Mouse (Mus musculus) embryonic facial prominence, embryonic 14.5 days (tissue): ENCODE results near the gene Emilin2. TPM values are rescaled to one million over a fixed set of nuclear protein-coding genes. Genes with fewer than 3 reads are reported as not detected.

ENCODE experiments used
- ATAC-seq: fragments of 200-750 bp; cut with Nextera tagmentation; 2 replicates; pipeline ENCODE4 v1.8.0; 2017; ENCODE audit warnings: low read depth, moderate number of reproducible peaks, moderate TSS enrichment
- DNase-seq: peaks from one replicate; pipeline ENCODE4 v3.0.0-alpha.2; 2015; ENCODE audit warnings: low spot score
- H3K27ac ChIP-seq: fragments of 300-500 bp; sonication (generic); replicated peaks from 2 replicates; pipeline ENCODE4 v1.5.1; 2014; ENCODE audit warnings: low read depth, mild to moderate bottlenecking, low read length, moderate library complexity
- H3K27me3 ChIP-seq: fragments of 300-500 bp; sonication (generic); replicated peaks from 2 replicates; pipeline ENCODE4 v1.6.1; 2014; ENCODE audit warnings: low read length; ENCODE audit not compliant: control insufficient read depth, insufficient read depth
- H3K36me3 ChIP-seq: fragments of 300-500 bp; sonication (generic); 2 replicates; pipeline ENCODE4 v1.6.1; 2014; ENCODE audit warnings: low read length, mixed read lengths; ENCODE audit not compliant: control insufficient read depth, insufficient read depth
- H3K4me1 ChIP-seq: fragments of 300-500 bp; sonication (generic); 2 replicates; pipeline ENCODE4 v1.6.1; 2014; ENCODE audit warnings: antibody characterized with exemption, low read length; ENCODE audit not compliant: control insufficient read depth, insufficient read depth
- H3K4me2 ChIP-seq: fragments of 300-500 bp; sonication (generic); 2 replicates; pipeline ENCODE4 v1.6.1; 2014; ENCODE audit warnings: low read depth, mild to moderate bottlenecking, low read length, moderate library complexity, mixed read lengths
- H3K4me3 ChIP-seq: fragments of 300-500 bp; sonication (generic); 2 replicates; pipeline ENCODE4 v1.5.1; 2014; ENCODE audit warnings: low read depth, mild to moderate bottlenecking, low read length
- H3K9ac ChIP-seq: fragments of 300-500 bp; sonication (generic); 2 replicates; pipeline ENCODE4 v1.6.1; 2014; ENCODE audit warnings: low read depth, mild to moderate bottlenecking, low read length, moderate library complexity, mixed read lengths
- H3K9me3 ChIP-seq: fragments of 300-500 bp; sonication (generic); 2 replicates; pipeline ENCODE4 v1.6.1; 2016; ENCODE audit warnings: low read length; ENCODE audit not compliant: control insufficient read depth
- WGBS: fragments of 180-500 bp; shearing (Covaris S2); extraction: QIAGEN DNeasy Blood & Tissue Kit; methylation state at CpG from one replicate; pipeline ENCODE4 v1.1.7; 2014; 5-methylcytosine and 5-hydroxymethylcytosine counted together
- polyA plus RNA-seq: library from polyadenylated mRNA; unstranded; fragments of >200 nt; fragmentation: Nextera tagmentation; extraction: Ambion mirVana; gene quantifications from 2 replicates; pipeline ENCODE4 v1.2.1, GENCODE M21; 2014

Gene Emilin2
- polyA plus RNA-seq, 1 experiment from 2014 or later = 24.5 TPM

GRCm38 (mm10) chr17:71307251-71307790, 4.5 kb downstream of the Emilin2 start:
- DNase-seq (no peak), ATAC-seq (no peak)
- Histone ChIP-seq H3K9me3 (no peaks in the 10 kb centered on the region), H3K4me1 (peaks cover 8% of the 10 kb centered on the region; the same call in 1 of the 2 replicates), H3K4me2 (no peak overlapping the region), H3K27me3 (peaks cover 12% of the 10 kb centered on the region), H3K36me3 (no peaks in the 10 kb centered on the region), H3K4me3 (no peak overlapping the region), H3K9ac (no peak overlapping the region), H3K27ac (no peak overlapping the region)
- 86% methylated on average over 10 of the region's 10 CpGs for WGBS

- peaks cover 12% of the 10 kb centered on the region for H3K27me3 ChIP-seq
- H3K9me3 ChIP-seq = no peaks in the 10 kb centered on the region
- H3K9ac ChIP-seq = no peak overlapping the region
- DNase-seq (no peak), ATAC-seq (no peak)
- H3K4me1 ChIP-seq = peaks cover 10% of the 10 kb centered on the region
- H3K36me3 ChIP-seq = no peaks in the 10 kb centered on the region
- WGBS = 79% methylated on average over 4 of the region's 4 CpGs
- H3K4me2 ChIP-seq = no peak overlapping the region
- H3K27ac ChIP-seq = no peak overlapping the region
- no peak overlapping the region for H3K4me3 ChIP-seq
These were observed 5.1 kb downstream of the Emilin2 start for GRCm38 (mm10) chr17:71306716-71307115.

DNA sequence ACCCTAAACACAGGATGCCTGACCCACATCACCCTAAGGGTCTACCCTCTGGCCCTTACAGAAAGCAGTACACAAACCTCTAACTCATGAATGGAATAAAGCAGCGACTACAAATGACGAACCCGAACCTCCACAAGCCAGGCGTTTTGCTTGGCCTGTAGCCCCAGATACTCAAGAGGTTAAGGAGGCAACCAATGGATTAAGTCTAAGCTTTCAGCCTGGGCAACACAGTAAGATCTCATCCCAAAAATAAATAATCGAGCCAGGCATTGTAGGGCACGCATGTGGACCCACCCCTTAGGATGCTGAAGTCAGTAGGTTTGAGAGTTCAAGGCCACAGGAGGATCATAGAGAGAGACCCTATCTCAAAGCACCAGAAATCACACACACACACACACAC, 5.7 kb downstream of the Emilin2 start:
- ATAC-seq = no peak
- H3K9me3 ChIP-seq = no peaks in the 10 kb centered on the region
- 76% methylated on average over 6 of the region's 6 CpGs for WGBS
- H3K9ac ChIP-seq = no peak overlapping the region
- no peak overlapping the region for H3K4me3 ChIP-seq
- H3K27ac ChIP-seq = no peak overlapping the region
- no peak overlapping the region for H3K4me2 ChIP-seq
- no peak for DNase-seq
- no peaks in the 10 kb centered on the region for H3K36me3 ChIP-seq
- H3K4me1 ChIP-seq = peaks cover 7% of the 10 kb centered on the region
- H3K27me3 ChIP-seq = peaks cover 6% of the 10 kb centered on the region

DNA sequence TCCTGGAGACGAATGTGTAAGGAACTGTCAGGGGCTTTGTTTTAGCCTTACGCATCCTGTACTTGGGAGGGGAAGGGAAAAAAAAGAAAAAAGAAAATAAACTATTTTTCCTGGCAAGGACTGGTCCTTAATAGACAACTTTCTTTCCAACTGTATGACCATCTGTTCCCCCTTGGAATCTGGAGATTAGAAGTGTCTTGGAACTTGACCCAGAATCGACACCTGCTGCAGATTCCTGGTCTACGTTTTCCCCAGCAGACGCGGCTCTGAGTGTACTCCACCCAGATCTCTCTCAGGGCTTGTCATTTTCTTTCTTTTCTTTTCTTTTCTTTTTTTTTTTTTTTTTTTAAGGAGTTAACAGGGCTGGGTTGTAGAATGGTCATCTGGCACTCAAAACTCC, 8.3 kb downstream of the Emilin2 start:
- H3K4me2 ChIP-seq = no peak overlapping the region
- DNase-seq = peak; percentile 81
- H3K4me1 ChIP-seq = peaks cover 3% of the 10 kb centered on the region; the same call in 1 of the 2 replicates
- no peaks in the 10 kb centered on the region for H3K36me3 ChIP-seq
- H3K27ac ChIP-seq = no peak overlapping the region
- 0 out of 2 replicates have a peak, but pooled peaks cover 3% of the 10 kb centered on the region for H3K27me3 ChIP-seq
- no peaks in the 10 kb centered on the region for H3K9me3 ChIP-seq
- H3K9ac ChIP-seq = no peak overlapping the region
- no peak overlapping the region for H3K4me3 ChIP-seq
- 43% methylated on average over 6 of the region's 6 CpGs for WGBS
- ATAC-seq = peak; percentile 79; the same call in 1 of the 2 replicates

DNA sequence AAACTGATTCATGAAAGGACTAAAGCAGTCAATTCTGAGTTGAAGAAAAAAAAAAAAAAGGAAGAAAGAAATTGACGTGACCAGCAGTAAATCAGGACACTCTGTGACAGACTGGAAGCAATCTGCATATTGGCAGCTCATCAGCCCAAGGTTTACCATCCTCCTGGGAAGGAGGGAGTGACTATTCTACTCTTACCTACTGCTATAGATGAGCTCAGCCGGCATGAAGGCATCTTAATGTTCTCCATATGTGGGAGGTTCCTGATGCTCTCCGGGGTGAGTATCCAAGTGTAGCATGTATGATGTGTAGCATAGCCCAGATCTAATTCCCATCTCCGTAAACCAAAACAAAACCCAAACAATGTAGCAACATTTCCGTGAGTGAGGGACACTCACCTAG, 10.4 kb downstream of the Emilin2 start:
- Histone ChIP-seq H3K4me1 (peaks cover 3% of the 10 kb centered on the region; the same call in 1 of the 2 replicates), H3K4me2 (no peak overlapping the region), H3K36me3 (no peaks in the 10 kb centered on the region), H3K9me3 (no peaks in the 10 kb centered on the region), H3K27me3 (no peaks in the 10 kb centered on the region), H3K9ac (no peak overlapping the region), H3K27ac (no peak overlapping the region), H3K4me3 (no peak overlapping the region)
- DNase-seq (peak; percentile 69), ATAC-seq (0 out of 2 replicates have a peak, but pooled peaks have one; percentile 34)
- 41% methylated on average over 5 of the region's 5 CpGs for WGBS

GRCm38 (mm10) chr17:71300338-71300737, 11.4 kb downstream of the Emilin2 start:
- 87% methylated on average over 2 of the region's 2 CpGs for WGBS
- ATAC-seq = no peak

GRCm38 (mm10) chr17:71299879-71300278, 11.9 kb downstream of the Emilin2 start:
- Histone ChIP-seq H3K27me3 (no peaks in the 10 kb centered on the region), H3K4me3 (no peak overlapping the region), H3K9ac (no peak overlapping the region), H3K27ac (no peak overlapping the region), H3K9me3 (no peaks in the 10 kb centered on the region), H3K36me3 (no peaks in the 10 kb centered on the region), H3K4me1 (peaks cover 3% of the 10 kb centered on the region; the same call in 1 of the 2 replicates), H3K4me2 (no peak overlapping the region)
- DNase-seq (no peak), ATAC-seq (no peak)
- 82% methylated on average over 4 of the region's 4 CpGs for WGBS

More at GRCm38 (mm10) chr17:71300338-71300737, 11.4 kb downstream of the Emilin2 start:
- Histone ChIP-seq H3K36me3 (no peaks in the 10 kb centered on the region), H3K27ac (no peak overlapping the region), H3K9ac (no peak overlapping the region), H3K27me3 (no peaks in the 10 kb centered on the region), H3K9me3 (no peaks in the 10 kb centered on the region), H3K4me1 (peaks cover 3% of the 10 kb centered on the region; the same call in 1 of the 2 replicates), H3K4me2 (no peak overlapping the region), H3K4me3 (no peak overlapping the region)
- DNase-seq = peak; percentile 29

DNA sequence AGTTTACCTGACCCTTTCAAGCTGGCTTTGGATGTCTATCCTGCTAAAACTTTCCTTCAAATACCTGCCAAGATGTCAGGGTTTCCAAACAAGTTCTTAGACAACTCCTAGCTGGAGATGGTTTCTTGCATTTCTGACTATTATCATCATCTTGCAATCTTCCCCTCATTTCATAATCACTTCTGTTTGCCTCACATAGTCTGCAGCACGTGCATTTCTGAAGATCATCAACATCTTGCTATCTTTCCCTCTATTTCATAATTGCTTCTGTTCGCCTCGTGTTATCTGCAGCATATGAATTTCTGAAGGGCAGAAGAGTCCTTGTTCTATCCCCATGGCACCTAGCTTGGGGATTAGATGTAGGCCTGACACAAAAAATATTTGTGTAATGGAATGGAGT, 17.2 kb downstream of the Emilin2 start:
- WGBS = 82% methylated on average over 3 of the region's 3 CpGs
- no peak for ATAC-seq
- no peaks in the 10 kb centered on the region for H3K9me3 ChIP-seq

GRCm38 (mm10) chr17:71292897-71293296, 18.9 kb downstream of the Emilin2 start:
- WGBS = 73% methylated on average over 4 of the region's 4 CpGs
- H3K9ac ChIP-seq = no peak overlapping the region

More for the DNA sequence above, 17.2 kb downstream of the Emilin2 start:
- no peak for DNase-seq
- Histone ChIP-seq H3K4me1 (peaks cover 11% of the 10 kb centered on the region; the same call in 1 of the 2 replicates), H3K27me3 (no peaks in the 10 kb centered on the region), H3K4me3 (no peak overlapping the region), H3K36me3 (no peaks in the 10 kb centered on the region), H3K27ac (no peak overlapping the region), H3K9ac (no peak overlapping the region), H3K4me2 (no peak overlapping the region)

More at GRCm38 (mm10) chr17:71292897-71293296, 18.9 kb downstream of the Emilin2 start:
- DNase-seq (no peak), ATAC-seq (no peak)
- Histone ChIP-seq H3K9me3 (no peaks in the 10 kb centered on the region), H3K27me3 (no peaks in the 10 kb centered on the region), H3K4me1 (peaks cover 11% of the 10 kb centered on the region; the same call in 1 of the 2 replicates), H3K36me3 (no peaks in the 10 kb centered on the region), H3K27ac (no peak overlapping the region), H3K4me3 (no peak overlapping the region), H3K4me2 (no peak overlapping the region)
